Mouse (Mus musculus) neural tube, embryonic 12.5 days (tissue): ENCODE data around the gene Col23a1. TPM values are rescaled to one million over a fixed set of nuclear protein-coding genes. Genes with fewer than 3 reads are reported as not detected.

Experiments
- ATAC-seq: fragments of 200-750 bp; cut with Nextera tagmentation; 2 replicates; pipeline ENCODE4 v1.8.0; 2017; ENCODE audit warnings: low read depth, mild to moderate bottlenecking, moderate TSS enrichment, moderate library complexity; ENCODE audit not compliant: low FRiP score
- H3K27ac ChIP-seq: fragments of 300-500 bp; sonication (generic); 2 replicates; pipeline ENCODE4 v1.5.1; 2016
- H3K27me3 ChIP-seq: fragments of 300-500 bp; sonication (generic); replicated peaks from 2 replicates; pipeline ENCODE4 v1.6.1; 2016; ENCODE audit warnings: mild to moderate bottlenecking
- H3K36me3 ChIP-seq: fragments of 300-500 bp; sonication (generic); 2 replicates; pipeline ENCODE4 v1.6.1; 2016; ENCODE audit warnings: mild to moderate bottlenecking
- H3K4me1 ChIP-seq: fragments of 300-500 bp; sonication (generic); 2 replicates; pipeline ENCODE4 v1.6.1; 2016
- H3K4me2 ChIP-seq: fragments of 300-500 bp; sonication (generic); replicated peaks from 2 replicates; pipeline ENCODE4 v1.6.1; 2016; ENCODE audit warnings: mild to moderate bottlenecking
- H3K4me3 ChIP-seq: fragments of 300-500 bp; sonication (generic); 2 replicates; pipeline ENCODE4 v1.5.1; 2016
- H3K9ac ChIP-seq: fragments of 300-500 bp; sonication (generic); 2 replicates; pipeline ENCODE4 v1.6.1; 2016; ENCODE audit warnings: mild to moderate bottlenecking
- H3K9me3 ChIP-seq: fragments of 300-500 bp; sonication (generic); 2 replicates; pipeline ENCODE4 v1.6.1; 2016; ENCODE audit warnings: mild to moderate bottlenecking
- WGBS: fragments of 180-500 bp; shearing (Covaris S2); methylation state at CpG from one replicate; pipeline ENCODE4 v1.1.7; 2016; 5-methylcytosine and 5-hydroxymethylcytosine counted together
- polyA plus RNA-seq: library from polyadenylated mRNA; unstranded; fragments of >200 nt; fragmentation: Nextera tagmentation; extraction: Ambion mirVana; gene quantifications from 2 replicates; pipeline ENCODE4 v1.2.1, GENCODE M21; 2016

The Col23a1 gene
- polyA plus RNA-seq, 1 experiment from 2014 or later: 11.8 TPM

- no peak overlapping the region for H3K27ac ChIP-seq
Observed at GRCm38 (mm10) chr11:51418807-51419206, 129.1 kb downstream of the Col23a1 start.

GRCm38 (mm10) chr11:51421878-51422277 is 132.2 kb downstream of the Col23a1 start:
- Histone ChIP-seq H3K4me3 (no peak overlapping the region), H3K4me2 (no peak overlapping the region), H3K36me3 (no peaks in the 10 kb centered on the region), H3K9me3 (no peaks in the 10 kb centered on the region), H3K9ac (no peak overlapping the region), H3K4me1 (no peaks in the 10 kb centered on the region), H3K27me3 (no peaks in the 10 kb centered on the region), H3K27ac (no peak overlapping the region)
- no peak for ATAC-seq
- 92% methylated on average over 2 of the region's 2 CpGs for WGBS

More at GRCm38 (mm10) chr11:51418807-51419206, 129.1 kb downstream of the Col23a1 start:
- ATAC-seq: no peak
- 16% methylated on average over 3 of the region's 3 CpGs for WGBS
- no peaks in the 10 kb centered on the region for H3K27me3 ChIP-seq
- no peak overlapping the region for H3K4me2 ChIP-seq
- H3K4me3 ChIP-seq: no peak overlapping the region
- no peaks in the 10 kb centered on the region for H3K36me3 ChIP-seq
- no peaks in the 10 kb centered on the region for H3K9me3 ChIP-seq
- no peaks in the 10 kb centered on the region for H3K4me1 ChIP-seq
- no peak overlapping the region for H3K9ac ChIP-seq

- WGBS: 84% methylated on average over 14 of the region's 14 CpGs
Observed at GRCm38 (mm10) chr11:51422713-51423112, 133.0 kb downstream of the Col23a1 start.

GRCm38 (mm10) chr11:51426155-51426554 is 136.4 kb downstream of the Col23a1 start:
- H3K36me3 ChIP-seq: no peaks in the 10 kb centered on the region
- 88% methylated on average over 3 of the region's 3 CpGs for WGBS

More at GRCm38 (mm10) chr11:51422713-51423112, 133.0 kb downstream of the Col23a1 start:
- H3K9ac ChIP-seq: no peak overlapping the region
- no peak overlapping the region for H3K27ac ChIP-seq
- no peaks in the 10 kb centered on the region for H3K9me3 ChIP-seq
- no peaks in the 10 kb centered on the region for H3K27me3 ChIP-seq
- no peaks in the 10 kb centered on the region for H3K36me3 ChIP-seq
- H3K4me3 ChIP-seq: no peak overlapping the region
- ATAC-seq: no peak
- no peaks in the 10 kb centered on the region for H3K4me1 ChIP-seq
- H3K4me2 ChIP-seq: no peak overlapping the region

GRCm38 (mm10) chr11:51429428-51430179 is 139.9 kb downstream of the Col23a1 start:
- no peak overlapping the region for H3K4me3 ChIP-seq
- no peaks in the 10 kb centered on the region for H3K27me3 ChIP-seq
- H3K4me1 ChIP-seq: 0 out of 2 replicates have a peak, but pooled peaks cover 6% of the 10 kb centered on the region
- no peak for ATAC-seq
- no peaks in the 10 kb centered on the region for H3K9me3 ChIP-seq
- no peaks in the 10 kb centered on the region for H3K36me3 ChIP-seq
- H3K4me2 ChIP-seq: no peak overlapping the region
- no peak overlapping the region for H3K27ac ChIP-seq
- no peak overlapping the region for H3K9ac ChIP-seq
- WGBS: 38% methylated on average over 16 of the region's 16 CpGs

More at GRCm38 (mm10) chr11:51426155-51426554, 136.4 kb downstream of the Col23a1 start:
- no peak overlapping the region for H3K4me3 ChIP-seq
- no peaks in the 10 kb centered on the region for H3K27me3 ChIP-seq
- H3K4me1 ChIP-seq: 0 out of 2 replicates have a peak, but pooled peaks cover 6% of the 10 kb centered on the region
- no peaks in the 10 kb centered on the region for H3K9me3 ChIP-seq
- no peak for ATAC-seq
- no peak overlapping the region for H3K4me2 ChIP-seq
- H3K9ac ChIP-seq: no peak overlapping the region
- no peak overlapping the region for H3K27ac ChIP-seq

- ATAC-seq: no peak
- Histone ChIP-seq H3K4me2 (no peak overlapping the region), H3K9ac (no peak overlapping the region), H3K9me3 (no peaks in the 10 kb centered on the region), H3K4me1 (0 out of 2 replicates have a peak, but pooled peaks cover 6% of the 10 kb centered on the region), H3K4me3 (no peak overlapping the region), H3K36me3 (no peaks in the 10 kb centered on the region), H3K27me3 (no peaks in the 10 kb centered on the region), H3K27ac (no peak overlapping the region)
- 80% methylated on average over 8 of the region's 8 CpGs for WGBS
Observed at GRCm38 (mm10) chr11:51430180-51430578, 140.5 kb downstream of the Col23a1 start.

- 0 out of 2 replicates have a peak, but pooled peaks cover 6% of the 10 kb centered on the region for H3K4me1 ChIP-seq
- 85% methylated on average over 3 of the region's 3 CpGs for WGBS
Observed at GRCm38 (mm10) chr11:51431287-51431686, 141.6 kb downstream of the Col23a1 start.

GRCm38 (mm10) chr11:51431968-51432367 is 142.2 kb downstream of the Col23a1 start:
- Histone ChIP-seq H3K27me3 (no peaks in the 10 kb centered on the region), H3K4me2 (no peak overlapping the region), H3K4me3 (no peak overlapping the region), H3K4me1 (0 out of 2 replicates have a peak, but pooled peaks cover 6% of the 10 kb centered on the region), H3K27ac (no peak overlapping the region), H3K36me3 (no peaks in the 10 kb centered on the region), H3K9me3 (peaks cover 8% of the 10 kb centered on the region; the same call in 1 of the 2 replicates), H3K9ac (no peak overlapping the region)
- no peak for ATAC-seq
- 76% methylated on average over 8 of the region's 8 CpGs for WGBS

More at GRCm38 (mm10) chr11:51431287-51431686, 141.6 kb downstream of the Col23a1 start:
- peaks cover 1% of the 10 kb centered on the region; the same call in 1 of the 2 replicates for H3K9me3 ChIP-seq
- ATAC-seq: no peak
- H3K36me3 ChIP-seq: no peaks in the 10 kb centered on the region
- no peak overlapping the region for H3K4me2 ChIP-seq
- H3K27me3 ChIP-seq: no peaks in the 10 kb centered on the region
- H3K4me3 ChIP-seq: no peak overlapping the region
- H3K9ac ChIP-seq: no peak overlapping the region
- H3K27ac ChIP-seq: no peak overlapping the region

GRCm38 (mm10) chr11:51442006-51442405 is 152.3 kb downstream of the Col23a1 start:
- Histone ChIP-seq H3K27ac (no peak overlapping the region), H3K9ac (no peak overlapping the region), H3K36me3 (no peaks in the 10 kb centered on the region), H3K4me3 (no peak overlapping the region; the same call in 1 of the 2 replicates), H3K4me1 (no peaks in the 10 kb centered on the region), H3K4me2 (no peak overlapping the region), H3K27me3 (no peaks in the 10 kb centered on the region), H3K9me3 (peaks cover 5% of the 10 kb centered on the region; the same call in 1 of the 2 replicates)
- no peak for ATAC-seq
- WGBS: 97% methylated on average over 7 of the region's 7 CpGs

- ATAC-seq: no peak
- no peak overlapping the region for H3K4me2 ChIP-seq
- 73% methylated on average over 8 of the region's 8 CpGs for WGBS
Observed at GRCm38 (mm10) chr11:51442599-51442998, 152.9 kb downstream of the Col23a1 start.

GRCm38 (mm10) chr11:51443818-51444217 is 154.1 kb downstream of the Col23a1 start:
- Histone ChIP-seq H3K9ac (no peak overlapping the region), H3K27me3 (no peaks in the 10 kb centered on the region), H3K27ac (no peak overlapping the region), H3K9me3 (no peaks in the 10 kb centered on the region; the same call in 1 of the 2 replicates), H3K4me1 (peaks cover 5% of the 10 kb centered on the region; the same call in 1 of the 2 replicates), H3K4me2 (no peak overlapping the region), H3K4me3 (no peak overlapping the region), H3K36me3 (no peaks in the 10 kb centered on the region)
- ATAC-seq: no peak
- 53% methylated on average over 2 of the region's 2 CpGs for WGBS

More at GRCm38 (mm10) chr11:51442599-51442998, 152.9 kb downstream of the Col23a1 start:
- H3K4me3 ChIP-seq: no peak overlapping the region
- no peaks in the 10 kb centered on the region; the same call in 1 of the 2 replicates for H3K9me3 ChIP-seq
- no peak overlapping the region for H3K9ac ChIP-seq
- no peaks in the 10 kb centered on the region for H3K4me1 ChIP-seq
- no peak overlapping the region for H3K27ac ChIP-seq
- no peaks in the 10 kb centered on the region for H3K27me3 ChIP-seq
- no peaks in the 10 kb centered on the region for H3K36me3 ChIP-seq

- H3K4me2 ChIP-seq: no peak overlapping the region
- no peaks in the 10 kb centered on the region; the same call in 1 of the 2 replicates for H3K9me3 ChIP-seq
- no peak overlapping the region for H3K9ac ChIP-seq
- H3K27me3 ChIP-seq: no peaks in the 10 kb centered on the region
- WGBS: 78% methylated on average over 7 of the region's 7 CpGs
- no peak for ATAC-seq
- H3K36me3 ChIP-seq: no peaks in the 10 kb centered on the region
- H3K27ac ChIP-seq: no peak overlapping the region
- peaks cover 6% of the 10 kb centered on the region; the same call in 1 of the 2 replicates for H3K4me1 ChIP-seq
- H3K4me3 ChIP-seq: no peak overlapping the region
Observed at GRCm38 (mm10) chr11:51444649-51445048, 154.9 kb downstream of the Col23a1 start.
